Mouse (Mus musculus) spleen, adult 2 months (tissue): Measurements from ENCODE around the gene Trim65.

Source experiments
- CTCF ChIP-seq: fragments of 200-500 bp; IDR thresholded peaks from 2 replicates; pipeline ENCODE4 v1.5.1; 2011; ENCODE audit warnings: mild to moderate bottlenecking, inconsistent platforms; ENCODE audit not compliant: insufficient read depth, insufficient read length, insufficient replicate concordance; ENCODE audit errors: extremely low read depth
- POLR2A ChIP-seq: fragments of 200-500 bp; IDR thresholded peaks from 2 replicates; pipeline ENCODE4 v1.6.1; 2011; ENCODE audit warnings: low read depth, low read length, inconsistent platforms

DNA sequence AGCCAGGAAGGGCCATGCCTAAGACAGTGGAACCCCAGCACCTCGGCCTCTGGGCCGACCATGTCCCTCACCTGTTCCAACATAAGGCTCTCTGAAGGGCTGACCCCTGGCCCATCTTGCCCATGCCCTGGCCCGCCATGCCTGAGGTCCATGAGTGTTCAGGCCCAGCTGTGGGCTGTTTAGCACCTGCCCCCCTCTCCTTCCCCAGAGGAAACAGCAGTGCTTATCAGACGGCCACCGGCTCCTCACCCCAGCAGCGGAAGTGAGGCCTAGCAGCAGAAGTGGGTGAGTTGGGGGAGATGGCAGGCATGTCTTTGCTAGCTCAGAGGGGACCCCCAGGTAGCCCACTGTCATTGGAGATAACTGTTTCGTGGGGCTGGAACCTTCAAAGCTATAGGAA is 54.1 kb downstream of the Trim65 start:
- TF ChIP-seq CTCF (no peak), POLR2A (peak; percentile 22; the same call in 1 of the 2 replicates)
